Mouse (Mus musculus): ENCODE results near the gene Katnal1. TPM values are rescaled to one million over a fixed set of nuclear protein-coding genes. Genes with fewer than 3 reads are reported as not detected.

Gene Katnal1
- polyA plus RNA-seq, 1 experiment from 2014 or later, result 17.4 TPM

DNA sequence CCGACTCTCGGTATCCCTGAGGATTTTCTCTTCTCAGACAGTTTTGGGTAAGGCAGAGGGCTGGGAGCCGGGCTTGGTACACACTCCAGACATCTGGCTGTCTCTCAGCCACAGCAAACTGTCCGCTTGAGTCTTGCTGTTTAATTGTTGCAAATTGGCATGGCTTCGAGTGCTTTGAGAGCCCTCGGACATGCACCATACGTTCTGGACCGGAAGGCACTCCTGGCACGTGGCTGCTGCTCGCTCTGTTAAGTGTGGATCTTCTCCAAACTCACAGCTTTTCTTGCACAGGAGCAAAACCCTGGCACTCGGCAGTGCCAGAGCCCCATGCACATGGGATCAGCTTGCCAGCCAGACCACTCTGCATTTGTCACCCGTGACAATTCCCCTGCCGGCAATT lies 106.3 kb downstream of the Katnal1 start:
- H3K27ac ChIP-seq (ENCODE audit: low read depth, low read length), result no peak overlapping the region
- H3K36me3 ChIP-seq (ENCODE audit: control insufficient read depth, insufficient read depth, low read length), result no peaks in the 10 kb centered on the region
- no peak for ATAC-seq (replicated peaks; ENCODE audit: insufficient number of reproducible peaks, low FRiP score, low TSS enrichment)
- H3K4me3 ChIP-seq (ENCODE audit: low read depth, low read length), result no peak overlapping the region
- 78% methylated on average over 13 of the region's 13 CpGs for WGBS (ENCODE audit: insufficient replicate concordance)
- no peaks in the 10 kb centered on the region for H3K9me3 ChIP-seq (replicated peaks; ENCODE audit: control insufficient read depth, low read length)
- H3K4me2 ChIP-seq, result no peak overlapping the region
- H3K9ac ChIP-seq (ENCODE audit: low read depth, low read length), result no peak overlapping the region
- H3K4me1 ChIP-seq (ENCODE audit: control insufficient read depth, insufficient read depth, low read length), result peaks cover 13% of the 10 kb centered on the region
- H3K27me3 ChIP-seq (ENCODE audit: control insufficient read depth, insufficient read depth, low read length), result no peaks in the 10 kb centered on the region; the same call in 1 of the 2 replicates

Other genes with a start within 250 kb of the Katnal1 start
- 2.5 TPM in 1 of 2 replicates, not detected in the other for gene Gm42791, start 65.8 kb upstream of the Katnal1 start, polyA plus RNA-seq (2014; fragmentation: Nextera tagmentation; extraction: Ambion mirVana)